Comparison of ENCODE assay signal across 9 mouse cellular contexts in genomic region chr2:59644816-59645215, GRCm38 (mm10). TPM values are rescaled to one million over a fixed set of nuclear protein-coding genes. Genes with fewer than 3 reads are reported as not detected.
DNase-seq lines count a peak whose midpoint lies in the region; ATAC-seq and TF ChIP-seq lines count a peak whose summit lies in the region.
"Had no signal": no experiment of that assay in that cellular context is flagged by ENCODE, and none has a peak within 500 bp of the region (broad histone marks: within the 10 kb centered on the region; RNA-seq: fewer than 3 reads in every experiment).

No protein-coding gene starts in this region.

- no peak for DNase-seq in heart, postnatal 0 days (ENCODE audit: low spot score)
- no peak for DNase-seq in heart, adult 8-10 months (ENCODE audit: low spot score)
- peak; percentile 22 for DNase-seq in right cerebral cortex, postnatal 4 days
- no peak for DNase-seq in right cerebral cortex, adult 2 months (ENCODE audit: low spot score in 2 of 2)
- DNase-seq in embryonic facial prominence, embryonic 14.5 days (ENCODE audit: low spot score): no peak
- no peak for DNase-seq in testis, postnatal 14 days (ENCODE audit: low spot score)
- DNase-seq in urinary bladder, postnatal 14 days (ENCODE audit: low spot score): no peak
- DNase-seq: gastrocnemius, postnatal 36 days had no signal

- peaks cover 36% of the 10 kb centered on the region for H3K4me1 ChIP-seq in heart, postnatal 0 days (ENCODE audit: control insufficient read depth, insufficient read depth)
- H3K4me1 ChIP-seq in embryonic facial prominence, embryonic 14.5 days (ENCODE audit: control insufficient read depth, insufficient read depth, low read length): peaks cover 33% of the 10 kb centered on the region
- H3K4me1 ChIP-seq in neural tube, embryonic 15.5 days: peaks cover 32% of the 10 kb centered on the region

- 0 out of 2 replicates have a peak, but pooled peaks cover 4% of the 10 kb centered on the region for H3K36me3 ChIP-seq in heart, postnatal 0 days (replicated peaks; ENCODE audit: control insufficient read depth, insufficient read depth, low read length)
- no peaks in the 10 kb centered on the region for H3K36me3 ChIP-seq in embryonic facial prominence, embryonic 14.5 days (ENCODE audit: control insufficient read depth, insufficient read depth, low read length)
- H3K36me3 ChIP-seq in neural tube, embryonic 15.5 days: no peaks in the 10 kb centered on the region

- no peak overlapping the region for H3K9ac ChIP-seq in heart, postnatal 0 days (replicated peaks; ENCODE audit: low read depth, low read length)
- H3K9ac ChIP-seq in embryonic facial prominence, embryonic 14.5 days (ENCODE audit: low read depth, low read length): no peak overlapping the region
- no peak overlapping the region for H3K9ac ChIP-seq in neural tube, embryonic 15.5 days (replicated peaks)

- no peak for TF ChIP-seq EP300 in heart, postnatal 0 days (IDR thresholded peaks at IDR 0.05; ENCODE audit: low read depth)

- H3K27me3 ChIP-seq in heart, postnatal 0 days (ENCODE audit: control insufficient read depth, insufficient read depth, low read length): no peaks in the 10 kb centered on the region
- H3K27me3 ChIP-seq in embryonic facial prominence, embryonic 14.5 days (replicated peaks; ENCODE audit: control insufficient read depth, insufficient read depth, low read length): no peaks in the 10 kb centered on the region
- H3K27me3 ChIP-seq in neural tube, embryonic 15.5 days (replicated peaks): peaks cover 3% of the 10 kb centered on the region; the same call in 1 of the 2 replicates

- no peak for TF ChIP-seq CTCF in heart, postnatal 0 days (IDR thresholded peaks at IDR 0.05; ENCODE audit: low read depth)

- peak overlapping the region; percentile 41 for H3K27ac ChIP-seq in heart, postnatal 0 days (ENCODE audit: low read depth)
- peak overlapping the region; percentile 15; the same call in 1 of the 2 replicates for H3K27ac ChIP-seq in embryonic facial prominence, embryonic 14.5 days (replicated peaks; ENCODE audit: low read depth, low read length)
- H3K27ac ChIP-seq in neural tube, embryonic 15.5 days (replicated peaks): peak overlapping the region; percentile 19; the same call in 1 of the 2 replicates

- H3K4me3 ChIP-seq in heart, postnatal 0 days (ENCODE audit: low read depth, low read length): no peak overlapping the region
- H3K4me3 ChIP-seq in embryonic facial prominence, embryonic 14.5 days (ENCODE audit: low read depth, low read length): no peak overlapping the region
- no peak overlapping the region for H3K4me3 ChIP-seq in neural tube, embryonic 15.5 days (replicated peaks)

- no peak overlapping the region for H3K4me2 ChIP-seq in heart, postnatal 0 days (ENCODE audit: low read depth, low read length)
- no peak overlapping the region for H3K4me2 ChIP-seq in embryonic facial prominence, embryonic 14.5 days (ENCODE audit: low read depth, low read length)
- no peak overlapping the region for H3K4me2 ChIP-seq in neural tube, embryonic 15.5 days

- no peaks in the 10 kb centered on the region for H3K9me3 ChIP-seq in heart, postnatal 0 days (replicated peaks; ENCODE audit: control insufficient read depth, low read length)
- no peaks in the 10 kb centered on the region for H3K9me3 ChIP-seq in embryonic facial prominence, embryonic 14.5 days (ENCODE audit: control insufficient read depth, low read length)
- H3K9me3 ChIP-seq in neural tube, embryonic 15.5 days (replicated peaks): no peaks in the 10 kb centered on the region

- ATAC-seq in heart, postnatal 0 days (ENCODE audit: insufficient read depth, low read depth): 0 out of 2 replicates have a peak, but pooled peaks have one; percentile 15
- ATAC-seq in embryonic facial prominence, embryonic 14.5 days (ENCODE audit: low read depth): peak; percentile 28
- ATAC-seq in neural tube, embryonic 15.5 days (ENCODE audit: low FRiP score): no peak

- WGBS in heart, postnatal 0 days: 38% methylated on average over 5 of the region's 5 CpGs
- WGBS in embryonic facial prominence, embryonic 14.5 days: 23% methylated on average over 5 of the region's 5 CpGs
- WGBS in neural tube, embryonic 15.5 days: 34% methylated on average over 5 of the region's 5 CpGs

RNA-seq across cellular contexts. Expression of gene Tanc1, which starts 33.0 kb away (rescaled TPM):
- total RNA-seq in heart, postnatal 0 days (2014; rRNA removed; ENCODE audit: low replicate concordance): 21.9 and 22.3 TPM in 2 replicates
- polyA plus RNA-seq in heart, postnatal 0 days (2015; fragmentation: Nextera tagmentation; extraction: Ambion mirVana): 11.8 and 12.3 TPM in 2 replicates
- 10 to 100 TPM; 21.4 to 25.3 (median 24.6) TPM for total RNA-seq in heart, adult 8-10 months (2022)
- 22.7 and 24.8 TPM in 2 replicates for polyA plus RNA-seq in embryonic facial prominence, embryonic 14.5 days (2014; fragmentation: Nextera tagmentation; extraction: Ambion mirVana)
- 8.5 and 11.7 TPM in 2 replicates for polyA plus RNA-seq in neural tube, embryonic 15.5 days (2015; fragmentation: Nextera tagmentation; extraction: Ambion mirVana)
